Mouse (Mus musculus) myocyte (in vitro differentiated cells): Measurements from ENCODE around the gene Igfbp6. TPM values are rescaled to one million over a fixed set of nuclear protein-coding genes. Genes with fewer than 3 reads are reported as not detected.

ENCODE experiments used
- H3K27me3 ChIP-seq: one replicate; pipeline ENCODE4 v1.6.1; 2011; ENCODE audit not compliant: control insufficient read depth, insufficient read depth, insufficient read length
- H3K36me3 ChIP-seq: one replicate; pipeline ENCODE4 v1.6.1; 2011; ENCODE audit not compliant: control insufficient read depth, insufficient read depth
- H3K4me2 ChIP-seq: one replicate; pipeline ENCODE4 v1.6.1; 2011; ENCODE audit warnings: low read depth, control low read depth
- H3K4me3 ChIP-seq: one replicate; pipeline ENCODE4 v1.5.1; 2011; ENCODE audit warnings: mild to moderate bottlenecking, control low read depth, moderate library complexity
- H3K79me2 ChIP-seq: one replicate; pipeline ENCODE4 v1.6.1; 2011; ENCODE audit not compliant: control insufficient read depth, insufficient read depth
- H3ac ChIP-seq: one replicate; pipeline ENCODE4 v1.6.1; 2011; ENCODE audit not compliant: control insufficient read depth, insufficient read length
- CEBPB ChIP-seq: IDR thresholded peaks from 2 replicates; pipeline ENCODE4 v1.6.1; 2011; ENCODE audit warnings: mild to moderate bottlenecking, moderate library complexity; ENCODE audit not compliant: poor library complexity, insufficient read depth, severe bottlenecking
- E2F4 ChIP-seq: IDR thresholded peaks from one replicate; pipeline ENCODE4 v1.6.1; 2011; ENCODE audit warnings: mild to moderate bottlenecking, control low read depth, moderate library complexity; ENCODE audit not compliant: insufficient read depth
- MAX ChIP-seq: IDR thresholded peaks from one replicate; pipeline ENCODE4 v1.6.1; 2011; ENCODE audit warnings: low read depth, mild to moderate bottlenecking, control low read depth
- MYOD1 ChIP-seq, 3 experiments: IDR thresholded peaks; one replicate each; pipeline ENCODE4 v1.6.1; 2011; ENCODE audit warnings: control low read depth in 2 of 3, low read depth in 2 of 3, mild to moderate bottlenecking in 2 of 3, moderate library complexity in 1 of 3; ENCODE audit not compliant: insufficient read length in 2 of 3, control insufficient read depth in 1 of 3
- MYOG ChIP-seq, 3 experiments: IDR thresholded peaks; one replicate each; pipeline ENCODE4 v1.6.1; 2011; ENCODE audit warnings: control low read depth in 2 of 3, low read depth in 2 of 3, mild to moderate bottlenecking in 2 of 3; ENCODE audit not compliant: insufficient read length in 2 of 3, control insufficient read depth in 1 of 3, insufficient read depth in 1 of 3
- POLR2A ChIP-seq: IDR thresholded peaks from one replicate; pipeline ENCODE4 v1.6.1; 2011; ENCODE audit warnings: low read depth, mild to moderate bottlenecking, control low read depth, moderate library complexity; ENCODE audit not compliant: insufficient read length
- POLR2AphosphoS2 ChIP-seq: IDR thresholded peaks from one replicate; pipeline ENCODE4 v1.6.1; 2011; ENCODE audit warnings: low read depth, control low read depth; ENCODE audit not compliant: insufficient read length
- REST ChIP-seq: IDR thresholded peaks from one replicate; pipeline ENCODE4 v1.6.1; 2011; ENCODE audit warnings: mild to moderate bottlenecking, control low read depth, moderate library complexity; ENCODE audit not compliant: insufficient read depth, insufficient read length
- SRF ChIP-seq: IDR thresholded peaks from one replicate; pipeline ENCODE4 v1.6.1; 2011; ENCODE audit warnings: low read depth; ENCODE audit not compliant: control insufficient read depth, insufficient read length
- TCF12 ChIP-seq: IDR thresholded peaks from one replicate; pipeline ENCODE4 v1.6.1; 2011; ENCODE audit warnings: mild to moderate bottlenecking, control low read depth; ENCODE audit not compliant: poor library complexity, insufficient read depth, severe bottlenecking
- TCF3 ChIP-seq: IDR thresholded peaks from one replicate; pipeline ENCODE4 v1.6.1; 2011; ENCODE audit warnings: low read depth, control low read depth; ENCODE audit not compliant: insufficient read length
- USF1 ChIP-seq: IDR thresholded peaks from one replicate; pipeline ENCODE4 v1.6.1; 2011; ENCODE audit warnings: low read depth, mild to moderate bottlenecking, control low read depth, moderate library complexity
- polyA plus RNA-seq: library from polyadenylated mRNA; unstranded; fragments of >200 nt; fragmentation: generic; extraction: Trizol; gene quantifications from one replicate; pipeline ENCODE4 v1.2.1, GENCODE M21; 2012; ENCODE audit warnings: missing spikeins

Gene Igfbp6
- polyA plus RNA-seq, 1 experiment = 182 TPM

GRCm38 (mm10) chr15:102120530-102120929 is 23.6 kb upstream of the Igfbp6 start:
- no peak for TF ChIP-seq MYOD1 (IDR thresholded peaks at IDR 0.05; ENCODE audit: control insufficient read depth in 1 of 3, insufficient read length in 2 of 3, low read depth in 2 of 3)
- TF ChIP-seq SRF = no peak
- TF ChIP-seq MAX = no peak
- TF ChIP-seq POLR2A = no peak
- TF ChIP-seq CEBPB = no peak
- TF ChIP-seq TCF12 = no peak
- no peak for TF ChIP-seq USF1
- no peak for TF ChIP-seq MYOG (IDR thresholded peaks at IDR 0.05; ENCODE audit: control insufficient read depth in 1 of 3, insufficient read depth in 1 of 3, insufficient read length in 2 of 3, low read depth in 2 of 3)
- TF ChIP-seq E2F4 = no peak
- TF ChIP-seq TCF3 = no peak
- no peak for TF ChIP-seq POLR2AphosphoS2
- TF ChIP-seq REST = no peak
- Histone ChIP-seq H3K79me2 (no peaks in the 10 kb centered on the region), H3ac (no peak overlapping the region), H3K27me3 (no peaks in the 10 kb centered on the region), H3K4me2 (no peak overlapping the region), H3K4me3 (no peak overlapping the region), H3K36me3 (peaks cover 29% of the 10 kb centered on the region)

GRCm38 (mm10) chr15:102126303-102126702 is 17.9 kb upstream of the Igfbp6 start:
- Histone ChIP-seq H3K36me3 (peaks cover 42% of the 10 kb centered on the region), H3ac (no peak overlapping the region), H3K4me2 (no peak overlapping the region), H3K79me2 (no peaks in the 10 kb centered on the region), H3K27me3 (no peaks in the 10 kb centered on the region), H3K4me3 (no peak overlapping the region)
- TF ChIP-seq USF1 (no peak), SRF (no peak), MAX (no peak), TCF12 (no peak), POLR2AphosphoS2 (no peak), TCF3 (no peak), E2F4 (no peak), CEBPB (no peak), MYOD1 (IDR thresholded peaks at IDR 0.05; ENCODE audit: control insufficient read depth in 1 of 3, insufficient read length in 2 of 3, low read depth in 2 of 3) (no peak)

- H3K4me3 ChIP-seq = no peak overlapping the region
- H3K36me3 ChIP-seq = peaks cover 45% of the 10 kb centered on the region
- no peak overlapping the region for H3K4me2 ChIP-seq
- H3K79me2 ChIP-seq = peaks cover 20% of the 10 kb centered on the region
- H3ac ChIP-seq = no peak overlapping the region
- TF ChIP-seq REST (no peak), MAX (no peak), USF1 (no peak), E2F4 (no peak), CEBPB (no peak), SRF (no peak), MYOD1 (IDR thresholded peaks at IDR 0.05; ENCODE audit: control insufficient read depth in 1 of 3, insufficient read length in 2 of 3, low read depth in 2 of 3) (no peak), POLR2A (no peak), MYOG (IDR thresholded peaks at IDR 0.05; ENCODE audit: control insufficient read depth in 1 of 3, insufficient read depth in 1 of 3, insufficient read length in 2 of 3, low read depth in 2 of 3) (no peak), POLR2AphosphoS2 (no peak), TCF12 (no peak), TCF3 (no peak)
- no peaks in the 10 kb centered on the region for H3K27me3 ChIP-seq
These were observed 10.8 kb upstream of the Igfbp6 start for GRCm38 (mm10) chr15:102133314-102133713.

- peak overlapping the region; percentile 33 for H3K4me3 ChIP-seq
- H3K4me2 ChIP-seq = peak overlapping the region; percentile 79
- TF ChIP-seq USF1 = no peak
- no peak for TF ChIP-seq REST
- TF ChIP-seq MYOD1 (IDR thresholded peaks at IDR 0.05; ENCODE audit: control insufficient read depth in 1 of 3, insufficient read length in 2 of 3, low read depth in 2 of 3) = no peak
- no peak for TF ChIP-seq MYOG (IDR thresholded peaks at IDR 0.05; ENCODE audit: control insufficient read depth in 1 of 3, insufficient read depth in 1 of 3, insufficient read length in 2 of 3, low read depth in 2 of 3)
- TF ChIP-seq TCF3 = no peak
- TF ChIP-seq TCF12 = no peak
- no peak for TF ChIP-seq POLR2A
- TF ChIP-seq SRF = no peak
- TF ChIP-seq MAX = no peak
- no peak for TF ChIP-seq CEBPB
- TF ChIP-seq E2F4 = no peak
- TF ChIP-seq POLR2AphosphoS2 = no peak
- H3K36me3 ChIP-seq = peaks cover 38% of the 10 kb centered on the region
- H3ac ChIP-seq = no peak overlapping the region
- H3K79me2 ChIP-seq = peaks cover 20% of the 10 kb centered on the region
- H3K27me3 ChIP-seq = no peaks in the 10 kb centered on the region
These were observed 9.5 kb upstream of the Igfbp6 start for GRCm38 (mm10) chr15:102134709-102135108.
